Mouse (Mus musculus) forebrain, embryonic 10.5 days (tissue): Measurements from ENCODE around the gene Cdh13. TPM values are rescaled to one million over a fixed set of nuclear protein-coding genes. Genes with fewer than 3 reads are reported as not detected.
A peak's percentile ranks its signal among the peaks of the same experiment; 100 is the strongest.

Experiments used
- DNase-seq: peaks from one replicate; pipeline ENCODE4 v3.0.0-alpha.2; 2017; ENCODE audit warnings: low spot score; ENCODE audit errors: extremely low spot score
- H3K27ac ChIP-seq: fragments of 300-500 bp; sonication (generic); 2 replicates; pipeline ENCODE4 v1.5.1; 2016; ENCODE audit warnings: mild to moderate bottlenecking
- H3K27me3 ChIP-seq: fragments of 300-500 bp; sonication (generic); 2 replicates; pipeline ENCODE4 v1.6.1; 2016; ENCODE audit warnings: mild to moderate bottlenecking; ENCODE audit not compliant: poor library complexity, severe bottlenecking
- H3K36me3 ChIP-seq: fragments of 300-500 bp; sonication (generic); replicated peaks from 2 replicates; pipeline ENCODE4 v1.6.1; 2016; ENCODE audit warnings: mild to moderate bottlenecking, moderate library complexity
- H3K4me1 ChIP-seq: fragments of 300-500 bp; sonication (generic); 2 replicates; pipeline ENCODE4 v1.6.1; 2016
- H3K4me3 ChIP-seq: fragments of 300-500 bp; sonication (generic); 2 replicates; pipeline ENCODE4 v1.5.1; 2016; ENCODE audit warnings: mild to moderate bottlenecking, moderate library complexity
- H3K9me3 ChIP-seq: fragments of 300-500 bp; sonication (generic); 2 replicates; pipeline ENCODE4 v1.6.1; 2016; ENCODE audit warnings: mild to moderate bottlenecking, moderate library complexity
- WGBS: fragments of 180-500 bp; shearing (Covaris S2); methylation state at CpG from one replicate; pipeline ENCODE4 v1.1.7; 2016; 5-methylcytosine and 5-hydroxymethylcytosine counted together
- polyA plus RNA-seq: library from polyadenylated mRNA; unstranded; fragments of >200 nt; fragmentation: Nextera tagmentation; extraction: Ambion mirVana; gene quantifications from 2 replicates; pipeline ENCODE4 v1.2.1, GENCODE M21; 2016

Cdh13 gene
- polyA plus RNA-seq, 1 experiment from 2014 or later, result 3.3 TPM

DNA sequence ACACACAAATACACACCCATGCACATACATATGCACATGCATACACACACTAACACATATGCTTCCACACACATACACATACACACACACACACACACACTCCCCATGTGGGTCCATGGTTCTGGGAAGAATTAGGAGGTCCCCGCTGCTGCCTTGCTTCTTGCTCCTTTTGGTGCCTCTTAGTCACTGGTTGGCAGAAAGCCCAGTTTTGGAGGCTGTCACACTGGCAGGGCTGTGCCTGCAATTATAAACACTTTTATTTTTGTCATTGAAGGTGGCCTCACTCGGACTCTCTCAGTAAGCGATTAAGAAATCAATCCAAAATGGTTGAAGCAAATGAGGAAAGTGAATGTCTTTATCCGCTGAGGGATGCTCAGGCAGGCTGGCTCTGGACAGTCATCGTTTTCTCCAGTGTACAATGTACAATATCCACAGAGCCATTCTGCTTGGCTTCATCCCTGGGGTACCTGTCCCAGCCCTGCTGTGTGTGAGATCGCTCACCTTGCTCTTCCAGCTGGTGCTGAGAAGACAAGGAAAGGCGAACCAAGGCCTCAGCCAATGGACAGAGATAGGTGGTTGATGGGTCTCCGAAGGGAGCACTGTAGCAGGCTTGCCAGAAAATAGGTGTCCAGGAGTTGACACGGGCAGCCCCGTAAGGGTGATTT, 913.1 kb downstream of the Cdh13 start:
- no peak overlapping the region for H3K4me3 ChIP-seq
- 93% methylated on average over 10 of the region's 10 CpGs for WGBS

DNA sequence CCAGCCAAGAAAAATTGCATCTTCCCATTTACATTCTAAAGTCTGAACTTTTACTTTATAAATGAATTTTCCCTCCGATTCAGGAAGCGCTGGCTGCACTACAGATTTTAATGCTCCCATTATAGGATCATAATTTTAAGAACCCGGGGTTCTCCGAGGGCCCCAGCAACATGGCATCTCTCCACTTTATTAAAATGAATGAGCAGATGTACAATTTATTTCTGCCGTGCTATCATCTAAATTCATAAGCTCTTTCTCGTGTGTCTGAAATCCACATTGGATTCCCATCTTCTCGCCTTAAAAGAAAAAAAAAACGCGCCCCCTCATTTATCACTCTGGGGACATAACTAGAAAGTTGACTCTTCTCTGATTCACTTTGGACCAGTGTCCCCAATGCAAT, 925.0 kb downstream of the Cdh13 start:
- Histone ChIP-seq H3K36me3 (no peaks in the 10 kb centered on the region), H3K4me3 (no peak overlapping the region), H3K27me3 (no peaks in the 10 kb centered on the region), H3K4me1 (0 out of 2 replicates have a peak, but pooled peaks cover 5% of the 10 kb centered on the region), H3K27ac (no peak overlapping the region), H3K9me3 (peaks cover 12% of the 10 kb centered on the region; the same call in 1 of the 2 replicates)
- DNase-seq, result no peak
- 91% methylated on average over 9 of the region's 9 CpGs for WGBS

More for the DNA sequence above, 913.1 kb downstream of the Cdh13 start:
- no peak for DNase-seq
- Histone ChIP-seq H3K9me3 (peaks cover 4% of the 10 kb centered on the region; the same call in 1 of the 2 replicates), H3K27me3 (no peaks in the 10 kb centered on the region), H3K36me3 (no peaks in the 10 kb centered on the region), H3K27ac (no peak overlapping the region), H3K4me1 (no peaks in the 10 kb centered on the region)

DNA sequence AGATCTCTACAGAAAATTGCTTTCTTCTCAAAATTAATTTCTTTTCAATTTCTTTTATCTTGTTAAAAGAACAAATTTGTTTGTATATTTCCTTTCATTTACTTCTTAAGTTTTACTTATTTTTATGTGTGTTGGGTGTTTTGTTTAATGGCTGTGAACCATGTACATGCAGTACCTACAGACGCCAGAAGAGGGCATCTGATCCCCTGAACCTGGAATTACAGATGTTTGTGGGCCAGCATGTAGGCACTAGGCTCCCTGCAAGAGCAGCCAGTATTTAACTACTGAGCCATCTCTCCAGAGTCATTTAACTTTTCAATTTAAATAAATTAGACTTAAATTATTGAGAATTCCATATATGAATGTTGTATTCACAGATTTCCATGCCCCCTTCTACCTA, 941.0 kb downstream of the Cdh13 start:
- Histone ChIP-seq H3K36me3 (no peaks in the 10 kb centered on the region), H3K9me3 (no peaks in the 10 kb centered on the region), H3K4me3 (no peak overlapping the region), H3K27me3 (no peaks in the 10 kb centered on the region), H3K27ac (no peak overlapping the region), H3K4me1 (no peaks in the 10 kb centered on the region)
- DNase-seq, result no peak
- 4% methylated on average over 1 of the region's 1 CpGs for WGBS

DNA sequence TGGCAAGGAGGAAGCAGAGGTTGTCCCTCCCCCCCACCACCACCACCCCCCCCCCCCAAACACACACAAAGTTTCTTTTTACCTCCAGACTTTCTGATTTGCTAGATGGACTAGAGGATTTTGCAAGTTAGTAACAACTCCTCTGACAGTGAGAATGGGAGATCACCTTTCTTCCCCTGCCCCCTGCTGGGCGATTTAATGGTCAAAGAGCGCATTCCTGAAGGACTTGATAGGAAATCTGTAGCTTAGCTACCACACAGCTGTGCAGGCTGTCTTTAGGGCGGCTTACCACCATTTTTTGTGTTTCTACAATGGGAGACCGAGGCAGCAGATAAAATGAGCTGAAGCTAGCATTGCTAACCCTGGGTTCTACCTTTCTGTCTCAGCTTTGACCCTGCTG, 961.6 kb downstream of the Cdh13 start:
- WGBS, result 51% methylated on average over 4 of the region's 4 CpGs
- no peak for DNase-seq
- H3K27ac ChIP-seq, result no peak overlapping the region
- H3K36me3 ChIP-seq, result no peaks in the 10 kb centered on the region
- H3K4me1 ChIP-seq, result peaks cover 11% of the 10 kb centered on the region
- H3K9me3 ChIP-seq, result no peaks in the 10 kb centered on the region
- H3K27me3 ChIP-seq, result no peaks in the 10 kb centered on the region
- no peak overlapping the region for H3K4me3 ChIP-seq

DNA sequence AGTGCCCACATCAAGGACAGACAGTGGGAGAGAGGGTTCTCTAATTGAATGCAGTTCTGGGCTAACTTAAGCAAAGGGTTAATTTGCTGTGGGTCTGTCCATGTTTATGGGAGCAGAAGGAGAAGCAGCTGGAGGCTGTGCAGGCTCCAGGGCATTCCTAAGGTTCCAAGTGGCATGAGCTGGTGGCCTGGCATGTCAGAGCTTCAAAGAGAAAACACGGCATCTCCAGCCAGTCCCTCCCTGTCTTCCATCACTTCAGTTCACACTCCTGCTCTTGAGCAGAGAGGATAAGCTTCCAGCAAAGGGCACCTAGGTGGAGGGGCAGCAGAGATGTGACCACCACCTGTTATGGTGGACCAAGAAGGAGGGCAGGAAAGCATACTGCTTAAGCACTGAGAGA, 962.1 kb downstream of the Cdh13 start:
- no peaks in the 10 kb centered on the region for H3K27me3 ChIP-seq
- WGBS, result 77% methylated on average over 1 of the region's 1 CpGs
- no peak overlapping the region for H3K4me3 ChIP-seq
- H3K36me3 ChIP-seq, result no peaks in the 10 kb centered on the region
- H3K4me1 ChIP-seq, result peaks cover 11% of the 10 kb centered on the region
- H3K27ac ChIP-seq, result no peak overlapping the region
- DNase-seq, result no peak
- no peaks in the 10 kb centered on the region for H3K9me3 ChIP-seq

DNA sequence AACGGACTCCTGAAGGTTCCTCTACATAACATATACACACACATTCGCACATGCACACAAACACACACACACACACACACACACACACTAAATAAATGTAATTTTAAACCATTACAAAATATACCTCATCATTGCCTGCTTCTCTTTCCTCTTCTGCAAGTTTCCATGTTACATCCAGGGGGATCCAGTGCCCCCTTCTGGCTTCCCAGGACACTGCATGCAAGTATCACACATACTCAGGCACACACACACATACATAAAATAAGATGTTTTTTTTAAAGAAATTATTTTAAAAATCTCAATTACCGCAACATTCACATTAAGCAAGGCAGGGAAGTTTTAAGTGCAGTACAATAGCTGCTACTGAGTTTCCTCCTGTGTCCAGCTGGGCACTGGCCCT, 970.8 kb downstream of the Cdh13 start:
- no peak for DNase-seq
- WGBS, result 90% methylated on average over 3 of the region's 3 CpGs

DNA sequence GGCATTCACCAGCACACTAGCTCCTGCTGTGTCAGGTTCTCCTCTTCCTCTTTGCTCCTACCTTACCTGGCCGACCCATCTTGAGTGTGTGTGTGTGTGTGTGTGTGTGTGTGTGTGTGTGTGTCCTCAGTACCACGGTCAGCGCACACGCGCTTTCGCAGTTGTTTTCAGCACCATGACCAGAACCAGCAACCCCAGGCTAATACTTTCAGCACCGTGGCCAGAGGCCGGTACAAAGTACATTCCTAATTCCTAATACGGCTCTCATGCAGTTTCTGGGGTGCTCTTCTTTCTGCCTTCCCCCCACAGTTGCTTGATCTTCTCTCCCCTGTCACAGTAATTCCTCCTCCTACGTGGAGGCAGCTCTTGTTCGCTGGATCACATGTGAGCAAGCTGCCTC, 975.1 kb downstream of the Cdh13 start:
- H3K27me3 ChIP-seq, result no peaks in the 10 kb centered on the region
- 28% methylated on average over 11 of the region's 11 CpGs for WGBS
- H3K4me3 ChIP-seq, result no peak overlapping the region
- H3K9me3 ChIP-seq, result no peaks in the 10 kb centered on the region
- H3K4me1 ChIP-seq, result no peaks in the 10 kb centered on the region
- H3K27ac ChIP-seq, result no peak overlapping the region
- H3K36me3 ChIP-seq, result no peaks in the 10 kb centered on the region
- peak; percentile 15 for DNase-seq

More for the DNA sequence above, 970.8 kb downstream of the Cdh13 start:
- Histone ChIP-seq H3K27ac (no peak overlapping the region), H3K4me1 (no peaks in the 10 kb centered on the region), H3K9me3 (no peaks in the 10 kb centered on the region), H3K4me3 (no peak overlapping the region), H3K36me3 (no peaks in the 10 kb centered on the region), H3K27me3 (no peaks in the 10 kb centered on the region)

DNA sequence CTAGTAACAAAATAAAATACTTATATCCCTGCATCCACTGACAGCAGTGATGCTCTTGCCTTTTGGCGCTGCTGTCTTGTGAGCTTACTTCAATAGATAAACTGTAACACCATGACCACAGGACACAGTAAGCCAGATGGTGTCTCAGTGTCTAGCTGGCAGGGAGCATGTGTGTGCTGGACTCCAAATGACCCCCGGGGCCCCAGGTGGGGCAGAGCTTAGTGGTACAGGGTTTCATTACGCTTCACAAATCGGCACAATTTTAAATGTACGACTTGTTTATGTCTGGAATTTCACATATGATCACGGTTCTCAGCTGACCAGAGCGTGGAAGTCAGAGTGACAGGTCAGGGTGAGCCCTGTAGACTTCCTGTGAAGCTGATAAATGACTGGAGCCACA, 980.2 kb downstream of the Cdh13 start:
- no peaks in the 10 kb centered on the region for H3K27me3 ChIP-seq
- no peaks in the 10 kb centered on the region for H3K4me1 ChIP-seq
- no peak overlapping the region for H3K4me3 ChIP-seq
- no peak for DNase-seq
- WGBS, result 88% methylated on average over 7 of the region's 7 CpGs
- H3K36me3 ChIP-seq, result no peaks in the 10 kb centered on the region
- no peak overlapping the region for H3K27ac ChIP-seq
- H3K9me3 ChIP-seq, result no peaks in the 10 kb centered on the region

DNA sequence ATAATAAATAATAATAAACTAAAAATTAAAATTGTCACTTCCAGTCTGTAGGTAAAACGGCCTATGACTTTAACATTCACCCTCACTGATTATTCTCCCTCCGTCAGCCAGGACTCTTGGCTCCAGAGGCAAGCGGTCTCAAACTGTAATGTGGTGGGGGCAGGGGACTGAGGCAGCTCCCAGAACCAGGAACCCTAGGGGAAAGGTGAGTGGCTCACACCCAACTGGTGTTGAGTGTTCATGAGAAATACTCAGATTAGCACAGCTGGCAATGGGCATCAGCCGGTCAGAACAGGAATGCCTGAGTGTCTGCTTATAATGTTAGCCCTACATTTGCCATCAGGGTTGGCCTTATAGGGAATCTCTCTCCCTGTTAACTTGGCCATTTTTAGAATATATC, 982.8 kb downstream of the Cdh13 start:
- Histone ChIP-seq H3K9me3 (no peaks in the 10 kb centered on the region), H3K27ac (no peak overlapping the region), H3K27me3 (no peaks in the 10 kb centered on the region), H3K36me3 (no peaks in the 10 kb centered on the region), H3K4me1 (no peaks in the 10 kb centered on the region), H3K4me3 (no peak overlapping the region)
- 90% methylated on average over 4 of the region's 4 CpGs for WGBS
- no peak for DNase-seq

DNA sequence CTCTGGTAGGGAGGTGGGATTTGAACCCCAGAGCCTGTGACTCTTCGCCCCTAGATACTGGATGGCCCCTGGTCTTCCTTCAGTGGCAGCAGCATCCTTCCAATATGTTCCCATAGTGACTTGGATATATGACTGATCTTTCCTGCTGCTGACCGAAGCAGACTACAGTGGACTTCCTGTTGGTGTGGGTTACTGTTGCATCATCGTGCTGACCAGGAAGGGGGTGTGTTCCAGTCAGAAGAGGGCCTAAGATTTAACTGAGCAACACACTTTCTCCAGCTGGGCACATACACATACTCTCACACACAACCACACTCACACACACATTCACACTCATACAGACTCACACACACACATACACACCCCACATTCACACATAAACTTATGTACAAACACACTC, 986.0 kb downstream of the Cdh13 start:
- Histone ChIP-seq H3K27ac (no peak overlapping the region), H3K36me3 (no peaks in the 10 kb centered on the region), H3K4me3 (no peak overlapping the region), H3K4me1 (no peaks in the 10 kb centered on the region), H3K27me3 (no peaks in the 10 kb centered on the region), H3K9me3 (no peaks in the 10 kb centered on the region)
- 76% methylated on average over 3 of the region's 3 CpGs for WGBS
- no peak for DNase-seq

DNA sequence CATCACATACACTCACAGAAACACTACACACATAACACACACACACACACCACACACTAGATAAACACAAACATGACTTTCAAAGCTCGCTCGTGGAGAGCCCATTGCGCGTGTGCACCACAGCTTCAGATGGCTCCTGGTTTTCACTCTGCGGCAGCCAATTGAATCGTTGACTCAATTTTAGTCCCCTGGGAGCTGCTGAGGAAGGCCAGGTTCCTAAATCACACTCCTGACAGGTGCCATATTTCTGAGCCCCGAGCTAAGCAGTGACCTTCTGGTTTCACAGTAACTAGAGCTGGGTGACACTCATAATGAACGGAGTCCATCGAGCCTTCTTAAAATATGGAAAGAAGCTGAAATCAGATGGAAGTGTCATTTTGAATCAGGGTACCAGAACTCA, 986.8 kb downstream of the Cdh13 start:
- Histone ChIP-seq H3K9me3 (no peaks in the 10 kb centered on the region), H3K36me3 (no peaks in the 10 kb centered on the region), H3K27ac (no peak overlapping the region), H3K27me3 (no peaks in the 10 kb centered on the region), H3K4me1 (no peaks in the 10 kb centered on the region), H3K4me3 (no peak overlapping the region)
- 93% methylated on average over 9 of the region's 9 CpGs for WGBS
- DNase-seq, result no peak

DNA sequence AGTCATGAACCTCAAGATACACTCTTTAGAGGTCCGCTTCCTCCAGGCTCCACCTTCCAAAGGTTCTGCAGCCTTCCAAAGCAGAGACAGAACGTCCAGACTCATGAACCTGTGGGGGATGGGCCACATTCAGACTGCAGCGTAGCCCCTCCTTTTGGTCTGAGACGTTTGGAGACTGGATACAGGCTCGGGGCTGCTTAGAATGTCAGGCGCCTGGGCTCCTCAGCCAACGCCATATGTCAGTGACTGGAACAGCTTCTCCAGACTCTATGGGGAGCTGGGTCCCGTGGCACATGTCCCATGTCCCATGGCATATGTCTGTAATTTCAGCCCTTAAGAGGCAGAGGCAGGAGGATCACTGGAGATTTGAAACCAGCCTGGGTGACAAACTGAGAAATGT, 989.4 kb downstream of the Cdh13 start:
- no peaks in the 10 kb centered on the region for H3K27me3 ChIP-seq
- no peak for DNase-seq
- H3K9me3 ChIP-seq, result no peaks in the 10 kb centered on the region
- no peak overlapping the region for H3K27ac ChIP-seq
- 81% methylated on average over 8 of the region's 8 CpGs for WGBS
- no peaks in the 10 kb centered on the region for H3K36me3 ChIP-seq
- H3K4me1 ChIP-seq, result no peaks in the 10 kb centered on the region
- no peak overlapping the region for H3K4me3 ChIP-seq

DNA sequence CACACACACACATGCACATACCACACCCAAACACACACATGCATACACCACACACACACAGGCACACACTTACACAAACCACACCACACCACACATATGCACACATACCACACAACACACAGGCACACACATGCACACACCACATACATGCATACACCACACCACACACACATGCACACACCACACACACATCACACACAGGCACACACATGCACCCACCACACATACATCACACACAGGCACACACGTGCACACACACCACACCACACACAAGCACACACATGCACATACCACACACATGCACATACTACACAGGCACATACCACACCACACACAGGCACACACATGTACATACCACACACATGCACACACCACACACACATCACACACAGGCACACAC, 991.9 kb downstream of the Cdh13 start:
- H3K27me3 ChIP-seq, result no peaks in the 10 kb centered on the region
- H3K36me3 ChIP-seq, result no peaks in the 10 kb centered on the region
- H3K9me3 ChIP-seq, result no peaks in the 10 kb centered on the region
- H3K27ac ChIP-seq, result no peak overlapping the region
- no peak overlapping the region for H3K4me3 ChIP-seq
- DNase-seq, result no peak
- no peaks in the 10 kb centered on the region for H3K4me1 ChIP-seq
- WGBS, result 86% methylated on average over 1 of the region's 1 CpGs

DNA sequence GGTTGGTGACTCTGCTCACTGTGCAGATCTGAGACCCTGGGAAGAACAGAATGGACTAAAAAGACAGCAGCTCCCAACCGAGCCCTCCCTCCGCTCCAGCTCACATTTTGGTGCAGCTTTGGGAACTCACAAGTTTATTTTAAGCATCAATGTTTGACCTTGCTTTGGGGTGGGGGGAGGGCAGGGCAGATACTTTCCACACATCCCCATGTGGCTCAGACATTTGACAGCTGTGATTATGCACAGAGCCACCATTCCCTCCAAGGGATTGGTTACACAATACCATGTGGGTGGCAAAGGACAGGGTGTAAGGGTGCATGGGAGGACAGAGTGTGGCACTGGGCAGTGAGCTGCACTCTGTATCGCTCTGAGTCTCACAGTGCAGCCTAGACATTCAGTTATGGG, 993.5 kb downstream of the Cdh13 start:
- H3K9me3 ChIP-seq, result no peaks in the 10 kb centered on the region
- H3K4me1 ChIP-seq, result no peaks in the 10 kb centered on the region
- no peak for DNase-seq
- H3K36me3 ChIP-seq, result no peaks in the 10 kb centered on the region
- H3K4me3 ChIP-seq, result no peak overlapping the region
- 79% methylated on average over 3 of the region's 3 CpGs for WGBS
- H3K27me3 ChIP-seq, result no peaks in the 10 kb centered on the region
- H3K27ac ChIP-seq, result no peak overlapping the region
